Mouse (Mus musculus): ENCODE data around the gene Psme2. TPM values are rescaled to one million over a fixed set of nuclear protein-coding genes. Genes with fewer than 3 reads are reported as not detected.
A peak's percentile ranks its signal among the peaks of the same experiment; 100 is the strongest.

Gene Psme2
- polyA plus RNA-seq, 2 experiments, result 56.0 to 190 TPM

DNA sequence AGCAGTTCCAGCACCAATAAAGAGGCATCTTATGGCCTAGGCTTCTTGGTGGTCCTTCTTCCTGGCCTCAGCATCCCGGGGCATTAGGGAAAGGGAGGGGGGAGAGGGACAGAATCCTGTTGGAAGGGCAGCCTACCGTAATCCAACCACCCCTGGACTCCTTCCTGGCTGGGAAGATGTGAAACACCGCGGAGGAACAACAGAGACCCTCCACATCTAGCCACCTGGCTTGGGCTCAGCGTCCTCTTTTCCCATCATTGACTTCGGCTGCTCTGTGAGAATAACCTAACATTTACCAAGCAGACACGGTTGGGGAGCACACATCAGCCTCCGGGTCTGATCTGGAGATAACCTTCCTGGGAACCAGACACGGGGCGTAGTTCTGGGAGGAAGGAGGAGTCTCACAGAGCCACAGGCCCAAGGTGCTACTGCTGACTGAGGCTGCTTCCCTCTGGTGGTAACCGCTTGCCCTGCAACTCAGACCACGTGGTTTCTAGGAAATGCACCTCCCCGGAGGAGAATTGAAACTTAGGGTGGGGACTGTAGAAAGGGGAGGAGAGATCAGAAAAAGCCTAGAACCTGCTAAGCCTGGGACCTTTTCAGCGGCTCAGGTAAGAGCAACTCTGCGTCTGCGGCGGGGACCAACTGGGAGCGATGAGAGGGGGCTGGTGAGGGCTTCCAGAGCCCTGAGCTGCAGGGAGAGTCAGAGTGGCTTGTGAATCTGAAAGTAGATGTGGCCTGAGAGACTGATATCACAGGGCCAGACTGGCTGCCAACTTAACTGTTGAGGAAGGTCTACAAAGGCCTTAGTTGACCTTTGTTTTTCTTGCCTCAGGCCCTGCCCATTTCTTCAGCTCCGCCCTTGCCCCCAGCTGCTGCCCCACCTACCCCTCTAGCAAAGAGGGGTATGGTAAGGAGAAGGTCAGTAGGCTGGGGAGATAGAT, 13.0 kb upstream of the Psme2 start:
- WGBS (ENCODE audit: insufficient replicate concordance), result 10% methylated on average over 19 of the region's 19 CpGs
- H3K9me3 ChIP-seq (ENCODE audit: control insufficient read depth, low read length), result no peaks in the 10 kb centered on the region
- ATAC-seq (ENCODE audit: insufficient read depth) (peak; percentile 95), DNase-seq (ENCODE audit: low read depth in 3 of 3, low spot score in 3 of 3) (peak; percentile 93 to 97 (median 95))
- H3K4me1 ChIP-seq (replicated peaks; ENCODE audit: control insufficient read depth in 2 of 2, insufficient read depth in 2 of 2, low read length in 1 of 2), result peaks cover 12 to 28% of the 10 kb centered on the region in 2 experiments
- H3K4me2 ChIP-seq (ENCODE audit: low read depth), result peak overlapping the region; percentile 95
- H3K9ac ChIP-seq (replicated peaks), result peak overlapping the region; percentile 91
- H3K4me3 ChIP-seq (ENCODE audit: insufficient read depth in 1 of 2, low read depth in 2 of 2, low read length in 2 of 2), result peak overlapping the region; percentile 64 to 76
- TF ChIP-seq CTCF (IDR thresholded peaks at IDR 0.05; ENCODE audit: low read depth), result peak; percentile 99
- TF ChIP-seq EP300 (IDR thresholded peaks at IDR 0.05; ENCODE audit: low read depth), result peak; percentile 61
- H3K27me3 ChIP-seq (ENCODE audit: control insufficient read depth, insufficient read depth, low read length), result no peaks in the 10 kb centered on the region
- peak overlapping the region; percentile 96 for H3K27ac ChIP-seq
- peaks cover 72% of the 10 kb centered on the region for H3K36me3 ChIP-seq (replicated peaks; ENCODE audit: control insufficient read depth, insufficient read depth, low read depth)

DNA sequence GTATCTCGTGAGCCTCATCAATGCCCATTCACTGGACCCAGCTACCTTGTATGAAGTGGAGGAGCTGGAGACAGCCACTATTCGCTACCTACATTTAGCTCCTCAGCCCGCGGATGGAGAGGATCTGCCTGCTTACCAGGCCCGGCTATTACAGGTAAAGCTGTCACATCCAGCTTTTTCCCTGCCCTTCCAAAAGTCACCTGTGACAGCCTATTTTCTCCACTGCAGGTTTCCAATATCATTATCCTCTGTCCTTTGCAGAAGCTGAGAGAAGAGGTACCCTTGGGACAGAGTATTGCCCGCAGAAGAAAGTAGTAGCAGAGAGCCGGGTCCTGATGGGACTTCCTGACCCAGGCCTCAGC, 12.3 kb upstream of the Psme2 start, which contains the start of gene Irf9:
Gene Irf9, plus strand, starts transcription at position 301 of the 362 bp plus-strand sequence.
- H3K9ac ChIP-seq (replicated peaks), result peak within 1 kb of the TSS; percentile 91
- no peaks in the 10 kb centered on the region for H3K9me3 ChIP-seq (ENCODE audit: control insufficient read depth, low read length)
- peaks cover 73% of the 10 kb centered on the region for H3K36me3 ChIP-seq (replicated peaks; ENCODE audit: control insufficient read depth, insufficient read depth, low read depth)
- peak within 1 kb of the TSS; percentile 64 to 76 for H3K4me3 ChIP-seq (ENCODE audit: insufficient read depth in 1 of 2, low read depth in 2 of 2, low read length in 2 of 2)
- ATAC-seq (ENCODE audit: insufficient read depth) (no peak), DNase-seq (ENCODE audit: low read depth in 3 of 3, low spot score in 3 of 3) (no peak)
- 79% methylated on average over 7 of the region's 7 CpGs for WGBS (ENCODE audit: insufficient replicate concordance)
- no peaks in the 10 kb centered on the region for H3K27me3 ChIP-seq (ENCODE audit: control insufficient read depth, insufficient read depth, low read length)
- no peak for TF ChIP-seq EP300 (IDR thresholded peaks at IDR 0.05; ENCODE audit: low read depth)
- no peak for TF ChIP-seq CTCF (IDR thresholded peaks at IDR 0.05; ENCODE audit: low read depth)
- peak within 1 kb of the TSS; percentile 96 for H3K27ac ChIP-seq
- H3K4me1 ChIP-seq (replicated peaks; ENCODE audit: control insufficient read depth in 2 of 2, insufficient read depth in 2 of 2, low read length in 1 of 2), result peaks cover 12 to 28% of the 10 kb centered on the region in 2 experiments
- peak within 1 kb of the TSS; percentile 95 for H3K4me2 ChIP-seq (ENCODE audit: low read depth)

DNA sequence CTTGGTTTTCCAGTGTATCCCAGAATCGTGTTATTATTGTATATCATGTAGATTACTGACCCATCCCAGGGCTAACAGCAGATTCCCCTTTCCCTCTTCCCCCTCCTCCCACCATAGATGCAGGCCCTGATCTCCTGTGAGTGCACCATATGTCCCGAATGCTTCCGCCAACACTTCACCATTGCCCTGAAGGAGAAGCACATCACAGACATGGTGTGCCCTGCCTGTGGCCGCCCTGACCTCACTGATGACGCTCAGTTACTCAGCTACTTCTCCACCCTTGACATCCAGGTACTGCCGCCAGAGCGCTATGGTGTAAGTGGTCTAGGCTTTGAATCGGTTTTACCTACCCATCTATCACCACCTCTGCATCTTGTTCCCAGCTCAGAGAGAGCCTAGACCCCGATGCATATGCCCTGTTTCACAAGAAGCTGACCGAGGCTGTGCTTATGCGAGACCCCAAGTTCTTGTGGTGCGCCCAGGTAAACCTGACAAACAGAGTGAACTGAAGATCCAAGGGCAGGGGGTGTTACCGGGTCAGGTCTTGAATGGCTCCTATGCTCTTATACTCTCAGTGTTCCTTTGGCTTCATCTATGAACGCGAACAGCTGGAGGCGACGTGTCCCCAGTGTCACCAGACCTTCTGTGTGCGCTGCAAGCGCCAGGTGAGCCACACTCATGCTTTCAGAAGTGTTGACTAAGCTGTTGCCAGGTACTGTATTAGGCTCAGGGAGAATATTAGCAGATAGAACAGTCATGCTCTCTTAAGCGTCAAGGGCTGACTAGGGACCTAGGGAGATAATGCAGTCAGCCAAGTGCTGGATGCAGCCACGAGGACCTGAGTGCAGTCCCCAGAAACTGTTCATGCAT, 7.8 kb upstream of the Psme2 start:
- ATAC-seq (ENCODE audit: insufficient read depth), result no peak
- WGBS (ENCODE audit: insufficient replicate concordance), result 91% methylated on average over 21 of the region's 21 CpGs
- no peaks in the 10 kb centered on the region for H3K27me3 ChIP-seq (ENCODE audit: control insufficient read depth, insufficient read depth, low read length)
- H3K4me3 ChIP-seq (ENCODE audit: insufficient read depth in 1 of 2, low read depth in 2 of 2, low read length in 2 of 2), result no peak overlapping the region
- peaks cover 0 to 11% of the 10 kb centered on the region in 2 experiments; a peak in 3 of 4 replicates for H3K4me1 ChIP-seq (replicated peaks; ENCODE audit: control insufficient read depth in 2 of 2, insufficient read depth in 2 of 2, low read length in 1 of 2)
- no peak overlapping the region for H3K9ac ChIP-seq (replicated peaks)
- H3K4me2 ChIP-seq (ENCODE audit: low read depth), result no peak overlapping the region
- H3K9me3 ChIP-seq (ENCODE audit: control insufficient read depth, low read length), result no peaks in the 10 kb centered on the region
- H3K27ac ChIP-seq, result no peak overlapping the region
- peaks cover 65% of the 10 kb centered on the region for H3K36me3 ChIP-seq (replicated peaks; ENCODE audit: control insufficient read depth, insufficient read depth, low read depth)
- TF ChIP-seq EP300 (IDR thresholded peaks at IDR 0.05; ENCODE audit: low read depth), result no peak
- TF ChIP-seq CTCF (IDR thresholded peaks at IDR 0.05; ENCODE audit: low read depth), result no peak
- no peak for DNase-seq (ENCODE audit: low read depth in 3 of 3, low spot score in 3 of 3)

- Histone ChIP-seq H3K36me3 (replicated peaks; ENCODE audit: control insufficient read depth, insufficient read depth, low read depth) (peaks cover 48% of the 10 kb centered on the region), H3K27ac (no peak overlapping the region), H3K4me3 (ENCODE audit: insufficient read depth in 1 of 2, low read depth in 2 of 2, low read length in 2 of 2) (no peak overlapping the region), H3K9me3 (ENCODE audit: control insufficient read depth, low read length) (no peaks in the 10 kb centered on the region), H3K9ac (replicated peaks) (no peak overlapping the region), H3K4me1 (replicated peaks; ENCODE audit: control insufficient read depth in 2 of 2, insufficient read depth in 2 of 2, low read length in 1 of 2) (peaks cover 4 to 6% of the 10 kb centered on the region in 2 experiments), H3K27me3 (ENCODE audit: control insufficient read depth, insufficient read depth, low read length) (no peaks in the 10 kb centered on the region), H3K4me2 (ENCODE audit: low read depth) (no peak overlapping the region)
- no peak for DNase-seq (ENCODE audit: low read depth in 3 of 3, low spot score in 3 of 3)
- WGBS (ENCODE audit: insufficient replicate concordance), result 84% methylated on average over 13 of the region's 13 CpGs
- no peak for ATAC-seq (ENCODE audit: insufficient read depth)
- TF ChIP-seq CTCF (IDR thresholded peaks at IDR 0.05; ENCODE audit: low read depth) (no peak), EP300 (IDR thresholded peaks at IDR 0.05; ENCODE audit: low read depth) (no peak)
Observed at GRCm38 (mm10) chr14:55596036-55596690, 5.2 kb upstream of the Psme2 start.
